Mouse (Mus musculus): Measurements from ENCODE around the gene Mitf.

- TF ChIP-seq GATA1 (IDR thresholded peaks at IDR 0.05; ENCODE audit: low read length) (no peak), TAL1 (IDR thresholded peaks at IDR 0.05; ENCODE audit: low read length) (no peak)
These were observed 209.0 kb downstream of the Mitf start for GRCm38 (mm10) chr6:98015819-98016218.
